Mouse (Mus musculus) kidney, embryonic 16.5 days (tissue): ENCODE measurements around the gene Mief2. TPM values are rescaled to one million over a fixed set of nuclear protein-coding genes. Genes with fewer than 3 reads are reported as not detected.

Source experiments
- ATAC-seq: fragments of 200-750 bp; cut with Nextera tagmentation; 2 replicates; pipeline ENCODE4 v1.8.0; 2017; ENCODE audit warnings: moderate TSS enrichment; ENCODE audit not compliant: low FRiP score, low TSS enrichment
- H3K27ac ChIP-seq: fragments of 300-500 bp; sonication (generic); 2 replicates; pipeline ENCODE4 v1.5.1; 2014; ENCODE audit warnings: low read length
- H3K27me3 ChIP-seq: fragments of 300-500 bp; sonication (generic); 2 replicates; pipeline ENCODE4 v1.6.1; 2014; ENCODE audit warnings: low read length, control low read depth, mixed read lengths; ENCODE audit not compliant: insufficient read depth
- H3K36me3 ChIP-seq: fragments of 300-500 bp; sonication (generic); 2 replicates; pipeline ENCODE4 v1.6.1; 2014; ENCODE audit warnings: low read length, control low read depth, mixed read lengths; ENCODE audit not compliant: insufficient read depth
- H3K4me1 ChIP-seq: fragments of 300-500 bp; sonication (generic); 2 replicates; pipeline ENCODE4 v1.6.1; 2014; ENCODE audit warnings: low read length, control low read depth, mixed read lengths; ENCODE audit not compliant: insufficient read depth
- H3K4me2 ChIP-seq: fragments of 300-500 bp; sonication (generic); replicated peaks from 2 replicates; pipeline ENCODE4 v1.6.1; 2014; ENCODE audit warnings: low read depth, low read length
- H3K4me3 ChIP-seq: fragments of 300-500 bp; sonication (generic); 2 replicates; pipeline ENCODE4 v1.5.1; 2014; ENCODE audit warnings: mild to moderate bottlenecking, low read length
- H3K9ac ChIP-seq: fragments of 300-500 bp; sonication (generic); replicated peaks from 2 replicates; pipeline ENCODE4 v1.6.1; 2014; ENCODE audit warnings: low read length
- H3K9me3 ChIP-seq: fragments of 300-500 bp; sonication (generic); 2 replicates; pipeline ENCODE4 v1.6.1; 2016; ENCODE audit warnings: low read length, control low read depth
- WGBS: fragments of 180-500 bp; shearing (Covaris S2); extraction: QIAGEN DNeasy Blood & Tissue Kit; methylation state at CpG from one replicate; pipeline ENCODE4 v1.1.7; 2014; 5-methylcytosine and 5-hydroxymethylcytosine counted together
- polyA plus RNA-seq: library from polyadenylated mRNA; unstranded; fragments of >200 nt; fragmentation: Nextera tagmentation; extraction: Ambion mirVana; gene quantifications from 2 replicates; pipeline ENCODE4 v1.2.1, GENCODE M21; 2015

Mief2 gene
- polyA plus RNA-seq, 1 experiment from 2014 or later = 16.2 TPM

DNA sequence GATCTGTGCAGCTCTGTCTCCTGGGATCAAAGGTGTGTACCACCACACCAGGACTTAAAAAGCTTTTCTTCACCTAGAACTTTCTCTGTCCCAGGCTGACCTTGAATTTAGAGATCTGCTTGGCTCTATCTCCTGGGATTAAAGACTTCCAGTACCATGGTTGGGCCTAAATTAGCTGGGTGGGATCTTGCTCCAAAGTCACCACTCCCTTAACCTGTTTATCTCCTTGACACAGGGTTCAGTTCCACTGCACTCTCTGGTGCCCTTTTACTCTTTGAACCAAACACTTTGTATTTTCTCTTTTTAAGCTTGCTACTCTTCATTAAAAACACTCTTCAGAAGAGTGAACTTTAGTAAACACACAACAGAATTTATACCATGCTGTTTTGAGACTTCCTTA, 9.3 kb downstream of the Mief2 start:
- peaks cover 21% of the 10 kb centered on the region for H3K36me3 ChIP-seq
- no peak overlapping the region for H3K27ac ChIP-seq
- H3K4me2 ChIP-seq = no peak overlapping the region
- no peak for ATAC-seq
- no peaks in the 10 kb centered on the region for H3K9me3 ChIP-seq
- H3K9ac ChIP-seq = no peak overlapping the region
- no peak overlapping the region for H3K4me3 ChIP-seq
- no peaks in the 10 kb centered on the region for H3K4me1 ChIP-seq
- no peaks in the 10 kb centered on the region for H3K27me3 ChIP-seq

DNA sequence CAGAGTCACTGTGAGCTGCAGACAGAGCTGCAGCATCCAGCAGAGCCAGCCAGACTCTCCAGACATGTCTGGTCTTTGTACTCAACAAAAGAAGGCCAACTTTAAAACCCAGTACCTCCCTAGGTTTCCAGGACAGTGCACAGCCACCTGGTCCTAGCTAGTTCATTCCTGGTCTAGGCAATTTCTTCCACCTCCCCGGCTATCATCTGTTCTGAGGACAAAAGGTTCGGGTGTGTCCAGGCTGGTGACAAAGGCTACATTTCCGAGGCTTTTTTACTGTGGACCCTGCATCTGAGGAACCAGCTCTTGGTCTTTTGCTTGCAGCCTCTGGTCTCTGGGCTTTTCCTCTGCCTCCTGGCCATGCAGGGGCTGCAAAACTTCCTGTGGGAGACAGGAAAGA, 12.1 kb downstream of the Mief2 start:
- no peak overlapping the region for H3K27ac ChIP-seq
- peaks cover 44% of the 10 kb centered on the region for H3K36me3 ChIP-seq
- no peak overlapping the region for H3K9ac ChIP-seq
- no peaks in the 10 kb centered on the region for H3K4me1 ChIP-seq
- no peak overlapping the region for H3K4me3 ChIP-seq
- no peak overlapping the region for H3K4me2 ChIP-seq
- H3K27me3 ChIP-seq = no peaks in the 10 kb centered on the region
- no peaks in the 10 kb centered on the region for H3K9me3 ChIP-seq
- WGBS = 82% methylated on average over 3 of the region's 3 CpGs
- ATAC-seq = no peak

DNA sequence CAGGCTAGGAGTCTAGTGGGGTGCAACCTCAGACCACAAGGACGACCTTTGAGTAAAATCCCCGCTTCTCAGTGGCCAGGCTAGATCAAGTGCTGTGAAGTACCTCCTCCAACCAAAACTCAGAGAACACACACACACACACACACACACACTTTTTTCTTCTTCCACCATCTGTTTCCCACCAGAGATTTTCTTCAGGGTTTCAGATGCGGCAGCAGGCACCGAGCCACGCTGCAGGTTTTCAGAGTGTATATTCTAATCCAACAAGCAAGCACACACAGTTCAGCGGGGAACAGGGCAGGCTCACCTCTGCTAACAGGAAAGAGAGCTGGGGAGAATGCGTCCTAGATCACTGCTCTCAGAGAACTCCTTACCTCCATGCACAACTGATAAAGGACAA, 27.4 kb downstream of the Mief2 start:
- Histone ChIP-seq H3K36me3 (peaks cover 62% of the 10 kb centered on the region), H3K9me3 (no peaks in the 10 kb centered on the region), H3K4me2 (no peak overlapping the region), H3K4me1 (no peaks in the 10 kb centered on the region), H3K27me3 (no peaks in the 10 kb centered on the region), H3K27ac (no peak overlapping the region), H3K9ac (no peak overlapping the region), H3K4me3 (no peak overlapping the region)
- no peak for ATAC-seq
- WGBS = 98% methylated on average over 7 of the region's 7 CpGs

DNA sequence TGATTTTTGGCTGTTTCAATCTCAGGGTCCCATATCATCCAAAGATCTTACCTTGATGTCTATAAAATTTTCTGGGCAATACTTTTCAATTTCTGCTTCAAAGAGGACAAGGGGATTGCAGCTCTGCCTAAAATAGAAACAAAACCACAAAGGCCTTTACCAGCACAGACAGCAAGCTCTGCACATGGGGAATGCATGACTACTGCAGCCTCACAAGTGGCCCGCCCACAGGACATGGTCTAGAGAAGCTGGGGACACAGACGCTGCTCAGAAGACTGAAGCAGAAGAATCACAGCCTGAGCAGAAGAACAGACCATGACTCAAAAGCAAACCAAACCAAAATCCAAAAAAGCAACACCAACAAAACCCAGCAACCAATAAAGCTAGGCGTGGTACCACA, 33.5 kb downstream of the Mief2 start:
- ATAC-seq = no peak
- Histone ChIP-seq H3K9ac (no peak overlapping the region), H3K4me1 (no peaks in the 10 kb centered on the region), H3K9me3 (no peaks in the 10 kb centered on the region), H3K4me3 (no peak overlapping the region), H3K27me3 (no peaks in the 10 kb centered on the region), H3K27ac (no peak overlapping the region), H3K4me2 (no peak overlapping the region), H3K36me3 (peaks cover 35% of the 10 kb centered on the region)
- WGBS = 94% methylated on average over 3 of the region's 3 CpGs

DNA sequence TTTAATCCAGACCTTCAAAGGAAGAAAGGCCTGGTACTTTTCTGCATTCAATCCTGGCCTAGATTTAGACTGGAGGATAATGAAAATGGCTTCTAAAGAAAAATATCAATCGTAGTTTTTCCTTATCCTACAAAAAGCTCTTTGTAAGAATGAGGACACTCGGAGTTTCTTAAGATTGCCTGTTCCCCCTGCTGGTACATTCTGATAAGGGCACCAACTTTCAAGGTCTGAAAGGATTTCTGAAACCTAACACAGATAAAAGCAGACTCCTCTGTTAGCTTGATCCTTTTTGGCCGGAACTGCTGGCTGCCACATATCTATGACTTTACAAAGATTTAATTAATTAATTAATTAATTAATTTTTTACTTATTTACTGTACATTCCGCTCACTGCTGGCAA, 38.8 kb downstream of the Mief2 start:
- no peaks in the 10 kb centered on the region for H3K4me1 ChIP-seq
- H3K4me2 ChIP-seq = no peak overlapping the region
- H3K4me3 ChIP-seq = no peak overlapping the region
- H3K36me3 ChIP-seq = peaks cover 6% of the 10 kb centered on the region; the same call in 1 of the 2 replicates
- no peaks in the 10 kb centered on the region for H3K9me3 ChIP-seq
- WGBS = 86% methylated on average over 4 of the region's 4 CpGs
- no peaks in the 10 kb centered on the region for H3K27me3 ChIP-seq
- ATAC-seq = no peak
- H3K9ac ChIP-seq = no peak overlapping the region
- H3K27ac ChIP-seq = no peak overlapping the region

DNA sequence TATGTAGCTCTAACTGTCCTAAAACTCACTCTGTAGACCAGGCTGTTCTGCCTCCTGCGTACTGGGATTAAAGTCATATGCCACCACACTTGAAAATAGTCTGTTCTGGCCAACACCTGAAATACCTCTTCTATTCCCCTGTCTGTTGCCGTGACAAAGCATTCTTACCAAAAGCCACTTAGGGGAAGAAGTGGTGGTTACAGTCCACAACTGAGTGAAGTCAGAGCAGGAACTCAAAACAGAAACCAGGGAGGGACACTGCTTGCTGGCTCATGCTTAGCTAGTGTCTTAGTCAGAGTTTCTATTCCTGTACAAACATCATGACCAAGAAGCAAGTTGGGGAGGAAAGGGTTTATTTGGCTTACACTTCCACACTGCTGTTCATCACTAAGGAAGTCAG, 41.1 kb downstream of the Mief2 start:
- Histone ChIP-seq H3K4me2 (no peak overlapping the region), H3K27me3 (no peaks in the 10 kb centered on the region), H3K36me3 (peaks cover 5% of the 10 kb centered on the region; the same call in 1 of the 2 replicates), H3K27ac (no peak overlapping the region), H3K4me3 (no peak overlapping the region), H3K9ac (no peak overlapping the region), H3K9me3 (no peaks in the 10 kb centered on the region), H3K4me1 (no peaks in the 10 kb centered on the region)
- no peak for ATAC-seq
- WGBS = 95% methylated on average over 2 of the region's 2 CpGs

DNA sequence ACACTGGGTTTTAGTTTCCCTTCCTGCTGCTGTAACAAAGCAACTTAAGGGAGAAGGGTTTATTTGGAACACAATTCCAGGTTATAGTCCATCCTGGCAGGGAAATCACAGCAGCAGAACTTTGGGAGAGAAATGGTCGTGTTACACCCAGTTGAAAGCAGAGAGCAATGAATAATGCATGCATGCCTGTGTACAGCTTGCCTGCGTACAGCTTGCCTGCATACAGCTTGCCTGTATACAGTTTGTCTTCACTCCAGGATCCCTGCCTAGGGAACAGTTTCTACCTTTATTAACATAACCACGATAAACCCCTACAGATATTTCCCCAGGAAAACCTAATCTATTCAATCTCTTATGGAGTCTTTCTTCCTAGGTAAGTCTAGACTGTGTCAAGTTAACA, 42.6 kb downstream of the Mief2 start:
- Histone ChIP-seq H3K9me3 (no peaks in the 10 kb centered on the region), H3K4me2 (no peak overlapping the region), H3K9ac (no peak overlapping the region), H3K36me3 (no peaks in the 10 kb centered on the region), H3K4me3 (no peak overlapping the region), H3K27me3 (no peaks in the 10 kb centered on the region), H3K4me1 (peaks cover 10% of the 10 kb centered on the region), H3K27ac (no peak overlapping the region)
- ATAC-seq = no peak
- 83% methylated on average over 3 of the region's 3 CpGs for WGBS

DNA sequence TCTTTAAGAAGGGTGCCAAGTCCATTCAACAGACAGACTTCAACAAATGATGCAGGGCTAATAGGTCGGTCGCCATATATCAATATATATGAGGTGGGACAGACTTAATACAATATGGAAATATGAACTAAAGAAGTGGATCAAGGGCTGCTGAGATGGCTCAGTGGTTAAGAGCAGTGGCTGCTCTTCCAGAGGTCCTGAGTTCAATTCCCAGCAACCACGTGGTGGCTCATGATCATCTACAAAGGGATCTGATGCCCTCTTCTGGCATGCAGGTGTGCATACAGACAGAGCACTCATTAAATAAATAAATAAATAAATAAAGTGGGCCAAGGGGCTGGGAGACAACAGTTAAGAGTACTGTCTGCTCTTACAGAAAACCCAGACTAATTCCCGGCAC, 44.0 kb downstream of the Mief2 start:
- Histone ChIP-seq H3K27me3 (no peaks in the 10 kb centered on the region), H3K9me3 (no peaks in the 10 kb centered on the region)
- WGBS = 85% methylated on average over 4 of the region's 4 CpGs

DNA sequence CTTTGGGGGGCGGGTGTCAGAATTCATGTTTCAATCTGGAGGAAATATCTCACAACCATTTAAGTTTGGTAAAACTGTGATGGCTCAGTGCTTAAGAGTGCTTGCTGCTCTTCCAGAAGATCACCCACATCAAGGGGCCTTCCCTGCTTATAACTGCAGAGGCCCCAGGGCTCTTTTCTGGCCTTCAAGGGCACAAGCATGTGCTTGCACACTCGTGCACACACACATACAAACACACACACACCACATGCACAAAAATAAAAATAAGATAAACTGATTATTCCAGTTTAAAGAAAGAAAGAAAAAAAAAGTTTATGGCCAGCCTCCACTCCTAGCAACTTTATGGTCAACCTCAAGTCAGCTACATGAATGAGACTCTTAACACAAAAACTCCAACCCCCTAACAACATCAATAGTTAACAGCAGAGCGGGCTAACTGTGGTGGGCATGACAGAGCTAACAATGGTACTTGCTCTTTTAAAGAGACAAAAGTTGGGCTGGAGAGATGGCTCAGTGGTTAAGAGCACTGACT, 46.0 kb downstream of the Mief2 start:
- peaks cover 25% of the 10 kb centered on the region for H3K4me1 ChIP-seq
- no peaks in the 10 kb centered on the region for H3K27me3 ChIP-seq
- H3K27ac ChIP-seq = no peak overlapping the region
- no peak overlapping the region for H3K4me3 ChIP-seq
- no peak overlapping the region for H3K4me2 ChIP-seq
- H3K36me3 ChIP-seq = peaks cover 7% of the 10 kb centered on the region; the same call in 1 of the 2 replicates
- no peaks in the 10 kb centered on the region for H3K9me3 ChIP-seq
- ATAC-seq = no peak
- 86% methylated on average over 3 of the region's 3 CpGs for WGBS
- 0 out of 2 replicates have a peak overlapping the region, but pooled peaks have one; percentile 22 for H3K9ac ChIP-seq

More for the DNA sequence above, 44.0 kb downstream of the Mief2 start:
- Histone ChIP-seq H3K36me3 (no peaks in the 10 kb centered on the region), H3K27ac (no peak overlapping the region), H3K9ac (no peak overlapping the region), H3K4me2 (no peak overlapping the region), H3K4me3 (no peak overlapping the region), H3K4me1 (peaks cover 15% of the 10 kb centered on the region)
- ATAC-seq = no peak

DNA sequence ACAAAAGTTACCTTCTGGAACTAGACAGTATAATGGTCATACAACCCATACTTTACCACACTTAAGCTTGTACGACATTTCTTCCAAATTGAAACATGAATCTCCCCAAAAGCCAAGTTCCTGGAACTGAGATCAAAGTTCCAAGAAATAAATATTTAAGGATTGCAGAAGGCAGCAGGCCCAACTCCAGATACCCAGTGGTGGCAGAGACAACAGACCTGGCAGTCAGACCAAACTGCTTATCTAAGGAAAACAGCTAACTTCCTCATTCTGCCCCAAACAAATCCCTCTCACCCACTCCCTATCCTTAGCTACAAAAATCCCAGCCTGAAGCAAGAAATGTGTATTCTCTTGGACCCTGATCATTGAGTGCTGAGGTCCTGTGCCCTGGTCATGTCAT, 46.6 kb downstream of the Mief2 start:
- Histone ChIP-seq H3K27me3 (no peaks in the 10 kb centered on the region), H3K4me2 (no peak overlapping the region; the same call in 1 of the 2 replicates), H3K27ac (no peak overlapping the region), H3K36me3 (peaks cover 12% of the 10 kb centered on the region; the same call in 1 of the 2 replicates), H3K9me3 (no peaks in the 10 kb centered on the region), H3K4me3 (no peak overlapping the region), H3K4me1 (peaks cover 31% of the 10 kb centered on the region), H3K9ac (0 out of 2 replicates have a peak overlapping the region, but pooled peaks have one; percentile 19)
- no peak for ATAC-seq
- WGBS = 81% methylated on average over 1 of the region's 1 CpGs
